Mouse (Mus musculus) Patski (cell line): ENCODE results near the gene Tmem9b. TPM values are rescaled to one million over a fixed set of nuclear protein-coding genes. Genes with fewer than 3 reads are reported as not detected.

Experiments used
- ATAC-seq: fragments of 100-300 bp; one replicate; pipeline ENCODE4 v1.8.0; 2021
- CTCF ChIA-PET: fragments of 350-600 bp; sonication (Branson Sonifier 250); formaldehyde crosslinking; loops from one replicate; lab custom pipeline; 2022; ENCODE audit warnings: inconsistent platforms; lab: Charles Lee
- POLR2A ChIA-PET: fragments of 350-600 bp; sonication (Branson Sonifier 250); formaldehyde crosslinking; loops from one replicate; lab custom pipeline; 2022; ENCODE audit warnings: antibody characterized with exemption, inconsistent platforms; lab: Charles Lee
- DNase-seq: peaks from one replicate; pipeline ENCODE4 v3.0.0-alpha.2; 2011; ENCODE audit warnings: low read depth, low spot score
- H3K27me3 ChIP-seq: fragments of 371-371 bp; one replicate; pipeline ENCODE4 v1.5.1; 2021
- CTCF ChIP-seq: fragments of 100-300 bp; IDR thresholded peaks from one replicate; pipeline ENCODE4 v1.5.1; 2021
- in situ Hi-C: fragments of 300-500 bp; cut with MboI; formaldehyde crosslinking; loops from 3 replicates; pipeline ENCODE4 v1.11.1; 2018; ENCODE audit warnings: low pct_unique_long_range_greater_than_20kb, mixed read lengths
- polyA plus RNA-seq: library from polyadenylated mRNA; unstranded; gene quantifications from one replicate; pipeline ENCODE4 v1.2.3, GENCODE M21; 2021

Tmem9b gene
- polyA plus RNA-seq, 1 experiment from 2014 or later, result 58.3 TPM

DNA sequence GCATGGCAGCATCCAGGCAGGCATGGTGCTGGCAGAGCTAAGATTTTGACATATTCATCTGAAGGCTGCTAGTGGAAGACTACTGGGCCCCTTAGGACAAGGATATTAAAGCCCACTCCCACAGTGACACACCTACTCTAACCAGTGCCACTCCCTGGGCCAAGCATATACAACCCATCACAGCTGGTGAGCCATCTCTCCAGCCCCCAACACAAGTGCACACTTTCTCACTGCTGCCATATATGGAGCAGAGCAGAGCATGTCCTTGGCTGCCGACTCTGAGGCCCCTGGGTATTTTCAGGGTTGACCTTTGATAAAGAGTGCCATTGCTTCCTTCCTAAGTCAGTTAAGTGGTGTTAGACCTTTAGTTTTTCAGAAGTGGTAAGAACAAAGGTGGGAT is 42.6 kb downstream of the Tmem9b start:
- CTCF ChIA-PET, result interaction anchor here (1.5 kb wide), 1 partner anchor 9 kb away, joined by 6 read pairs; no protein-coding TSS in a partner anchor
- H3K27me3 ChIP-seq, result no peaks in the 10 kb centered on the region
- POLR2A ChIA-PET, result no interaction called here
- DNase-seq (no peak), ATAC-seq (no peak)
- in situ Hi-C loops, result loop anchor here (25.0 kb wide), 3 partner anchors 173 to 548 kb away; partner anchors contain the start of gene Zfp143
- no peak for TF ChIP-seq CTCF

DNA sequence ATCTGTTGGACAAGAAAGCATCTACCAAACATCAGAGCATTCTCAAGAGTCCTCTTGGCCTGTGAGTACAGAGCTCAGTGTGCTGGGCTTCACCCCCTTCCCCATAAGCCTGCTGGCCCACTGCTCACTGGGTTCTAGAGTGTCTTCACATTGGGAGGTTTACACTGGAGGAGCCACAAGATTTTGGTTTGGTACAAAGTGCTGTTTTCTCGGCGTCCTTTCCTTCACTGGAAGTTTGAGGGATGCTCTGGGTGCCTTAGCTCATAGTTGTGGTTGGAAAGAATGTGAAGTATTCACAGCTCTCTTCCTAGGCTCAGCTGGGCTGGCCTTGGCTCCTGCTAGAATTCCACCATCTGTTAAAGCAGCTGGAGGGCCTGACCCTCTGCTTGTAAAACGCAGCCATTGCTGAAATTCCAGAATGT is 43.7 kb downstream of the Tmem9b start:
- ChIA-PET CTCF (interaction anchor here (1.2 to 1.6 kb wide), 5 partner anchors 10 to 184 kb away, joined by 4 to 6 read pairs (median 4); no protein-coding TSS in a partner anchor), POLR2A (interaction anchor here (0.6 to 0.7 kb wide), 3 partner anchors 179 to 919 kb away, joined by 3 to 5 read pairs (median 4); partner anchors contain the start of gene Zfp143)
- DNase-seq (no peak), ATAC-seq (peak; percentile 94)
- TF ChIP-seq CTCF, result no peak
- in situ Hi-C loops, result loop anchor here (5.0 to 25.0 kb wide), 4 partner anchors 172 to 547 kb away; partner anchors contain the start of gene Zfp143
- H3K27me3 ChIP-seq, result no peaks in the 10 kb centered on the region

DNA sequence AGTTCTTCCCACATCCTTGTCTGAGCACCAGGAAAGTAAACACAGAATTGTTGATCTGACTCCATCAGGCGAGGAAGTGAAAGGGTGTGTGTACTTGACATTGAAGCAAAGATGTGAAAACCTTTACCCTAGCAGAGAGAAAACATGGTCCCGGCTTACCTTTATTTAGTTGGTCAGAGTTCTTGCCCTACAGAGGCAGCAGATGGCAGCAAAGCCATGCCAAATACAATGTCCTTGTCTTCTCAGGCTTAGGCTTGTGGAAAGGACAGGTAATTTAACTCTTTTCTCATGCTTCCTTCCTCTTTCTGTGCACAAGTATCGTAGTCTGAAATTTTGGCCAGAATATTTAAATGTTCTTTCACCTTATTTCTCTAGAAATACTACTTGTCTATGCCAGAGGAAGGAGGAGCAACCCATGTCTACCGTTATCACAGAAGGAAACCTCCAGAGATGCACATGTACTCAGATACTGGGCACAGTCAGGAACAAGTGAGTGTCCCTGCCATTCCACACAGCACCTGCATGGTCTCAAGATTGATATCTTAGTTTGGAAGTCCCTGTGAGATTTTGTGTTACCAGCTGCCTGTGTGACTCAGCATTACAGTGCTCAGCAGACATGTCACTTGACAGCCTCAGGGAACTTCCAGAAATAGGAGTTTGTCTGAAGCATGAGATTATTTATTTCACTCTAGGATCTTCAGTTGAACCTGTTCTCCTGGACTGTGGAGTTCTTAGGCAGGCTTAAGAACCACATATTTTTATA is 45.5 kb downstream of the Tmem9b start:
- in situ Hi-C loops, result loop anchor here (5.0 to 25.0 kb wide), 4 partner anchors 170 to 545 kb away; partner anchors contain the start of gene Zfp143
- ChIA-PET CTCF (interaction anchor here (0.7 to 2.1 kb wide), 13 partner anchors 12 to 186 kb away, joined by 3 to 10 read pairs (median 4); no protein-coding TSS in a partner anchor), POLR2A (no interaction called here)

DNA sequence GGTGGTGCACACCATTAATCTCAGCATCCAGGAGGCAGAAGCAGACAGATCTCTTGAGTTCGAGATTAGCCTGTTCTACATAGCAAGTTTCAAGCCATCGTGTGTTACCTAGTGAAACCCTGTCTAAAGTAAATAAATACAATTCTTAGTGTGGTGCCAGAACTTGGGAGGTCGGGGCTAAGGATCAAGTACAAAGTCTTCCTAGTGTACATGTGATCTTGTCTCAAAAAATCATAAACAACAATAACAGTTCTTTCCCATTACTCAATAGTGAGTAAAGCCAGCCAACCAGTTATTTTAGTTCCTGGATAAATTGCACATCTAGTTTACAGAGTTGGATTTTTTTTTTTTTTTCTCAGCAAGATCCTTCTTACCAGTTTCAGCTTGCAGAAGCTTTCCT is 48.2 kb downstream of the Tmem9b start:
- POLR2A ChIA-PET, result interaction anchor here (1.2 to 1.5 kb wide), 2 partner anchors 38 to 67 kb away, joined by 3 to 5 read pairs; no protein-coding TSS in a partner anchor
- CTCF ChIA-PET, result interaction anchor here (1.5 to 1.7 kb wide), 3 partner anchors 10 to 28 kb away, joined by 3 read pairs; no protein-coding TSS in a partner anchor
- no peaks in the 10 kb centered on the region for H3K27me3 ChIP-seq
- TF ChIP-seq CTCF, result no peak
- DNase-seq (no peak), ATAC-seq (no peak)
- in situ Hi-C loops, result loop anchor here (25.0 kb wide), 3 partner anchors 167 to 542 kb away; partner anchors contain the start of gene Zfp143

More for the DNA sequence above, 45.5 kb downstream of the Tmem9b start:
- no peaks in the 10 kb centered on the region for H3K27me3 ChIP-seq
- TF ChIP-seq CTCF, result peak; percentile 85
- ATAC-seq (peak; percentile 18), DNase-seq (no peak)

DNA sequence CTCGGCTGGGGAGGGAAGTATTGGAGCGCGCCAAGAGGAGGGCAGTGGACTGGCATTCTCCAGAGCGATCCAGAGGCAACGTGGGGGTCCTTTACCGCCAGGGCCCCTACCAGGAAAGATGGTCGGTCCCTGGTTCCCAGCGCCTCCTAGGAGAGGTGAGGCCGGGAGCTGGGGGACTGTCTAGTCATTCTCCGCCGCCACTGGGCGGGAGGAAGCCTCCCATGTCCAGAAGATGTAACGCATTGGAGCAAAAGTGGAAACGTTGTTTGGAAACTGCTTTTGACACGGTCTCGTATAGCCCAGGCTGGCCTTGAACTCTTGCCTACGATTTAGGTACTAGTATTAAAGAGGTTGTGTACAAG is 48.7 kb downstream of the Tmem9b start:
- ChIA-PET POLR2A (interaction anchor here (1.2 to 1.5 kb wide), 2 partner anchors 38 to 67 kb away, joined by 3 to 5 read pairs; no protein-coding TSS in a partner anchor), CTCF (interaction anchor here (1.5 kb wide), 1 partner anchor 25 kb away, joined by 3 read pairs; no protein-coding TSS in a partner anchor)
- H3K27me3 ChIP-seq, result no peaks in the 10 kb centered on the region
- DNase-seq (no peak), ATAC-seq (no peak)
- no peak for TF ChIP-seq CTCF
- in situ Hi-C loops, result loop anchor here (25.0 kb wide), 3 partner anchors 167 to 542 kb away; partner anchors contain the start of gene Zfp143

DNA sequence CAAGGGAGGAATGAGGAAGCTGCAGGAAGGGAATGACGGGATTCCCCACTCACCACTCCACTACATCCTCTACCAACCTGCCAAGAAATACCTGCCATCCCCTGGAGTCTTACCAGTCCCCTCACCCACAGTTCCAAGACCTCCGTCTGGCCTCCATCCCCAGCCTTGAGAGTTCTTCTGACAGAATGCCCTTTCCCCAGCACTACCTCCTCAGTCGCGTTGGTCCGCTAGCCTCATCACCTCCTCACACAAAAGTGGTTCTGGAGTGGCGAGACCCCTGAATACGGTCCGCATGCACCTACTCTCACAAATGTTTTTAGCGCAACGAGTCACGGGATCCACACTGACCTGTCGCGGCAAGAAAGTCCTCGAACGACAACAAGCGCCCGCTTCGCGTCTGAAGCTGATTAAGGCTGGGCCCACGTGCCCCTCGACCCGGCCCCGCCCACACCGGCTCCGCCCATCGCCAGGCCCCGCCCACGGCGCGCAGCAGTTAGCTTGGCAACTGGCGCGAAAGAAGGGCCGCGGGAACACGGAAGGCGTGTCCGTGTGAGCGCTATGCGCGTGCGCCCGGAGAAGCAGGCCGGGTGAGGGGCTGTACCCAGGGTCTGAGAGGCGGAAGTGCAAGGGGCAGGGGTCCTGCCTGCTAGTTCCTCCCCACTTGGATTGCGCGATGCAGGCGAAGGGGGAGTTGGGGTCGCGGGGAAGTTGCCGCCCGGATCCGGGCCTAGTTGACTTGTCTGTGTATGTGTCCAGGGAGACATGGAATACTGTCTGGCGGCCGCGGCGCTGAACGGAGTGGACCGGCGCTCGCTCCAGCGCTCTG is 49.3 kb downstream of the Tmem9b start, which contains the start of the genes St5 and Akip1:
St5 (minus strand) TSS at position 416 of the 826 bp plus-strand sequence.
Akip1 (plus strand) TSS at position 501 of the 826 bp plus-strand sequence.
- ChIA-PET POLR2A (interaction anchor here (1.5 kb wide), 1 partner anchor 66 kb away, joined by 5 read pairs; no protein-coding TSS in a partner anchor), CTCF (interaction anchor here (1.5 kb wide), 1 partner anchor 26 kb away, joined by 3 read pairs; no protein-coding TSS in a partner anchor)
- in situ Hi-C loops, result loop anchor here (25.0 kb wide), 3 partner anchors 166 to 541 kb away; partner anchors contain the start of gene Zfp143
- H3K27me3 ChIP-seq, result no peaks in the 10 kb centered on the region
- ATAC-seq (peak; percentile 84), DNase-seq (peak; percentile 59)
- TF ChIP-seq CTCF, result no peak

DNA sequence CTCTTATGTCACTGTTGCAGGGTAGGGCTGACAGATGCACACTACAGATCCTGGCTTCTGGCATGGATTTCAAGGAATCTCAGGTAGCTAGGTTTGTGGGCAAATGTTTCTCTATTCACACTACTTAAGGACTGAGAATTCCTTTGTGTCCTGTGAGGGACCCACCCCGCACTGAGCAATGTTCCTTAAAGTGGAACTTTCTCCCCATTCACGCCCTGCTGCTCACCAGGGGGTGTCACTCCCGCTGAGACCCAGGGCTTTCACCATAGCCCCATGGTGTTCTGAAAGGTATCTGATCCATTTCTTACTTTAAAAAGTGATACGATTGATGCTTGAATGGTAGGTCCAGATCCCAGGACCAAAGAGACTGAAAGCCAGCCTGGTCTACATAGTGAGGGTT is 50.0 kb downstream of the Tmem9b start:
- TF ChIP-seq CTCF, result no peak
- in situ Hi-C loops, result loop anchor here (25.0 kb wide), 3 partner anchors 165 to 540 kb away; partner anchors contain the start of gene Zfp143
- ChIA-PET POLR2A (no interaction called here), CTCF (no interaction called here)
- no peak for DNase-seq
- ATAC-seq, result no peak
- no peaks in the 10 kb centered on the region for H3K27me3 ChIP-seq

DNA sequence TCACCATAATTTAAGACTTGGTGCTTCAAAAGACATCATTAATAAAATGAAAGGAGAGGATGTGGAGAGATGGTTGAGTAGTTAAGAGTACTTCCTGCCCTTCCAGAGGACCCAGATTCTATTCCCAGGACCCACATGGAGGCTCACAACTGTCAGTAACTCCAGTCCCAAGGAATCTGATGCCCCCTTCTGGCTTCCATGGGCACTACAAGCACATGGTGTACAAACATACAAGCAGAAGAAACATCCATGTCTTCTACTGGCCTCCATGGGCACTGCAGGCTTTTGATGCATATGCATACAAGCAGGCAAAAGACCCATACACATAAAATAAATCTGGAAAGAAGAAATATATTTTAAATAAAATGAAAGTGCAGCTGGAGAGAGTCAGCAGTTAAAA is 52.5 kb downstream of the Tmem9b start:
- in situ Hi-C loops, result loop anchor here (25.0 kb wide), 3 partner anchors 163 to 538 kb away; partner anchors contain the start of gene Zfp143
- ATAC-seq (no peak), DNase-seq (no peak)
- POLR2A ChIA-PET, result no interaction called here
- peak; percentile 59 for TF ChIP-seq CTCF
- no peaks in the 10 kb centered on the region for H3K27me3 ChIP-seq
- CTCF ChIA-PET, result interaction anchor here (1.3 kb wide), 1 partner anchor 17 kb away, joined by 3 read pairs; no protein-coding TSS in a partner anchor

DNA sequence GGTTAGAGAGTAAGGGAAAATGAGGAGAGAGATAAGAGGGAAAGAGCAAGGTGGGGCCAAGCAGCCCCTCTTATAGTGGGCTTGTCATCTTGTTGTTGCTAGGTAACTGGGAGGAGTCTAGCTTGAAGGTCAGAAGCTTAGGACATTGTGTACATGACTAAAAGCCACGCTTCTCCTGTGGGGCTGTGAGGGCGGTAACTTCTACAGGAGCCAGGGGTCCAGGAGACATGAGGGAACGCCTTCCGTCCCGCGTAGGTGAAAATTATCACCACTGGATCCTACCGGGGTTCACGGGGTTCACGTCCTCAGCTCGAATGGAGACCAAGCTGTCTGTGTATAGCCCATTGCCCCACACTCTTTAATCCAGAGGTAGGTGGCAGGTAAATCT is 57.3 kb downstream of the Tmem9b start:
- H3K27me3 ChIP-seq, result no peaks in the 10 kb centered on the region
- ChIA-PET CTCF (no interaction called here), POLR2A (no interaction called here)
- ATAC-seq (no peak), DNase-seq (no peak)
- in situ Hi-C loops, result no loop called here
- no peak for TF ChIP-seq CTCF
